Mouse (Mus musculus) myocyte (in vitro differentiated cells): Measurements from ENCODE around the gene Srek1ip1.

Experiments
- CEBPB ChIP-seq: IDR thresholded peaks from 2 replicates; pipeline ENCODE4 v1.6.1; 2011; ENCODE audit warnings: mild to moderate bottlenecking, moderate library complexity; ENCODE audit not compliant: poor library complexity, insufficient read depth, severe bottlenecking
- E2F4 ChIP-seq: IDR thresholded peaks from one replicate; pipeline ENCODE4 v1.6.1; 2011; ENCODE audit warnings: mild to moderate bottlenecking, control low read depth, moderate library complexity; ENCODE audit not compliant: insufficient read depth
- MAX ChIP-seq: IDR thresholded peaks from one replicate; pipeline ENCODE4 v1.6.1; 2011; ENCODE audit warnings: low read depth, mild to moderate bottlenecking, control low read depth
- MYOD1 ChIP-seq, 3 experiments: IDR thresholded peaks; one replicate each; pipeline ENCODE4 v1.6.1; 2011; ENCODE audit warnings: control low read depth in 2 of 3, low read depth in 2 of 3, mild to moderate bottlenecking in 2 of 3, moderate library complexity in 1 of 3; ENCODE audit not compliant: insufficient read length in 2 of 3, control insufficient read depth in 1 of 3
- POLR2A ChIP-seq: IDR thresholded peaks from one replicate; pipeline ENCODE4 v1.6.1; 2011; ENCODE audit warnings: low read depth, mild to moderate bottlenecking, control low read depth, moderate library complexity; ENCODE audit not compliant: insufficient read length
- POLR2AphosphoS2 ChIP-seq: IDR thresholded peaks from one replicate; pipeline ENCODE4 v1.6.1; 2011; ENCODE audit warnings: low read depth, control low read depth; ENCODE audit not compliant: insufficient read length
- REST ChIP-seq: IDR thresholded peaks from one replicate; pipeline ENCODE4 v1.6.1; 2011; ENCODE audit warnings: mild to moderate bottlenecking, control low read depth, moderate library complexity; ENCODE audit not compliant: insufficient read depth, insufficient read length
- SRF ChIP-seq: IDR thresholded peaks from one replicate; pipeline ENCODE4 v1.6.1; 2011; ENCODE audit warnings: low read depth; ENCODE audit not compliant: control insufficient read depth, insufficient read length
- TCF12 ChIP-seq: IDR thresholded peaks from one replicate; pipeline ENCODE4 v1.6.1; 2011; ENCODE audit warnings: mild to moderate bottlenecking, control low read depth; ENCODE audit not compliant: poor library complexity, insufficient read depth, severe bottlenecking
- USF1 ChIP-seq: IDR thresholded peaks from one replicate; pipeline ENCODE4 v1.6.1; 2011; ENCODE audit warnings: low read depth, mild to moderate bottlenecking, control low read depth, moderate library complexity

- TF ChIP-seq SRF (no peak), POLR2A (no peak), E2F4 (no peak), MAX (no peak), TCF12 (no peak), USF1 (no peak), POLR2AphosphoS2 (no peak), CEBPB (no peak), REST (no peak), MYOD1 (IDR thresholded peaks at IDR 0.05; ENCODE audit: control insufficient read depth in 1 of 3, insufficient read length in 2 of 3, low read depth in 2 of 3) (no peak)
Measured at GRCm38 (mm10) chr13:104822411-104822838, 30.1 kb downstream of the Srek1ip1 start.
